9 mouse cellular contexts compared by ENCODE assay signal in genomic region chr19:5164380-5164779, GRCm38 (mm10). TPM values are rescaled to one million over a fixed set of nuclear protein-coding genes. Genes with fewer than 3 reads are reported as not detected.
A peak's percentile ranks its signal among the peaks of the same experiment; 100 is the strongest.
DNase-seq lines count a peak whose midpoint lies in the region; ATAC-seq and TF ChIP-seq lines count a peak whose summit lies in the region.
"Had no signal": no experiment of that assay in that cellular context is flagged by ENCODE, and none has a peak within 500 bp of the region (broad histone marks: within the 10 kb centered on the region; RNA-seq: fewer than 3 reads in every experiment).

No protein-coding gene starts in this region.

- H3K27me3 ChIP-seq in kidney, adult 2 months (replicated peaks; ENCODE audit: control insufficient read depth, insufficient read depth, low read length), result no peaks in the 10 kb centered on the region
- no peaks in the 10 kb centered on the region for H3K27me3 ChIP-seq in kidney, embryonic 16.5 days (ENCODE audit: insufficient read depth, low read length)
- H3K27me3 ChIP-seq in CH12.LX (replicated peaks), result no peaks in the 10 kb centered on the region
- H3K27me3 ChIP-seq: midbrain, embryonic 12.5 days had no signal

- no peaks in the 10 kb centered on the region for H3K36me3 ChIP-seq in kidney, adult 2 months (ENCODE audit: control insufficient read depth, insufficient read depth, low read length)
- 0 out of 2 replicates have a peak, but pooled peaks cover 5% of the 10 kb centered on the region for H3K36me3 ChIP-seq in kidney, embryonic 16.5 days (ENCODE audit: insufficient read depth, low read length)
- H3K36me3 ChIP-seq in CH12.LX (replicated peaks in 1 of 2; ENCODE audit: control insufficient read depth in 1 of 2, insufficient read depth in 1 of 2, low read length in 1 of 2), result peaks cover 0 to 3% of the 10 kb centered on the region in 2 experiments

- no peak overlapping the region for H3K9ac ChIP-seq in kidney, embryonic 16.5 days (replicated peaks; ENCODE audit: low read length)
- no peak overlapping the region for H3K9ac ChIP-seq in CH12.LX (ENCODE audit: insufficient read depth, low read depth)
- H3K9ac ChIP-seq: midbrain, embryonic 12.5 days had no signal

- no peak overlapping the region for H3K4me2 ChIP-seq in kidney, embryonic 16.5 days (replicated peaks; ENCODE audit: low read depth, low read length)
- no peak overlapping the region for H3K4me2 ChIP-seq in CH12.LX (ENCODE audit: insufficient read depth, low read depth, poor library complexity, severe bottlenecking)
- H3K4me2 ChIP-seq: midbrain, embryonic 12.5 days had no signal

- peak; percentile 10 for DNase-seq in kidney, adult 2 months
- peak; percentile 34 for DNase-seq in CH12.LX (ENCODE audit: extremely low read depth)
- peak; percentile 26 for DNase-seq in T-cell, adult 2 months (ENCODE audit: low spot score)
- peak; percentile 24 for DNase-seq in lung, postnatal 25 days (ENCODE audit: low spot score)
- no peak for DNase-seq in ovary, postnatal 10 days (ENCODE audit: low spot score)
- DNase-seq in layer of hippocampus, adult 11-12 months (ENCODE audit: low spot score), result no peak
- no peak for DNase-seq in layer of hippocampus, postnatal 14 days (ENCODE audit: low spot score in 2 of 2)

- no peaks in the 10 kb centered on the region for H3K4me1 ChIP-seq in kidney, adult 2 months (ENCODE audit: control insufficient read depth, insufficient read depth, low read length)
- H3K4me1 ChIP-seq in kidney, embryonic 16.5 days (ENCODE audit: insufficient read depth, low read length), result no peaks in the 10 kb centered on the region
- no peaks in the 10 kb centered on the region for H3K4me1 ChIP-seq in CH12.LX (ENCODE audit: control insufficient read depth in 1 of 2, insufficient read depth in 2 of 2)
- H3K4me1 ChIP-seq: midbrain, embryonic 12.5 days had no signal

- no peak overlapping the region for H3K4me3 ChIP-seq in kidney, adult 2 months (ENCODE audit: insufficient read depth, low read depth, low read length)
- no peak overlapping the region for H3K4me3 ChIP-seq in kidney, embryonic 16.5 days (ENCODE audit: low read length)
- no peak overlapping the region for H3K4me3 ChIP-seq in CH12.LX (replicated peaks in 1 of 3; ENCODE audit: low read depth in 2 of 3, low read length in 2 of 3, poor library complexity in 1 of 3)
- H3K4me3 ChIP-seq: midbrain, embryonic 12.5 days had no signal

- no peak for TF ChIP-seq POLR2A in kidney, adult 2 months (IDR thresholded peaks at IDR 0.05; ENCODE audit: low read depth, low read length)
- TF ChIP-seq POLR2A in CH12.LX (IDR thresholded peaks at IDR 0.05; ENCODE audit: low read depth, low read length), result no peak

- no peak for ATAC-seq in kidney, embryonic 16.5 days (ENCODE audit: low FRiP score, low TSS enrichment)

- in situ Hi-C loops in CH12.LX (cut with MboI; ENCODE audit: low pct_ligation_motif_present, low pct_unique_long_range_greater_than_20kb, low sequenced_read_pairs), result no loop called here

- no peak overlapping the region for H3K27ac ChIP-seq in kidney, adult 2 months (ENCODE audit: insufficient read depth, low read depth, low read length)
- no peak overlapping the region for H3K27ac ChIP-seq in kidney, embryonic 16.5 days (ENCODE audit: low read length)
- no peak overlapping the region for H3K27ac ChIP-seq in CH12.LX (ENCODE audit: insufficient read depth, low read depth)
- H3K27ac ChIP-seq: midbrain, embryonic 12.5 days had no signal

- no peaks in the 10 kb centered on the region for H3K9me3 ChIP-seq in kidney, embryonic 16.5 days (ENCODE audit: low read length)
- H3K9me3 ChIP-seq in CH12.LX (replicated peaks; ENCODE audit: low read length), result no peaks in the 10 kb centered on the region
- H3K9me3 ChIP-seq: midbrain, embryonic 12.5 days had no signal

- dilution Hi-C loops in CH12.LX (cut with MboI; ENCODE audit: extremely low pct_ligation_motif_present, extremely low pct_unique_long_range_greater_than_20kb, low sequenced_read_pairs), result no loop called here

- peak; percentile 55 for TF ChIP-seq CTCF in kidney, adult 2 months (conservative IDR thresholded peaks at IDR 0.05; ENCODE audit: insufficient read depth, insufficient read length, low read depth, low read length)
- peak; percentile 38 to 71 for TF ChIP-seq CTCF in CH12.LX (conservative IDR thresholded peaks at IDR 0.05 in 1 of 2, IDR thresholded peaks at IDR 0.05 in 1 of 2; ENCODE audit: low read depth in 2 of 2, low read length in 2 of 2)

- WGBS in kidney, adult 2 months, result 79% methylated on average over 2 of the region's 2 CpGs
- 70% methylated on average over 2 of the region's 2 CpGs for whole genome bisulfite sequencing in kidney, embryonic 16.5 days

- 0 out of 2 replicates have a peak, but pooled peaks cover 2% of the 10 kb centered on the region for H3K79me2 ChIP-seq in CH12.LX (replicated peaks; ENCODE audit: control insufficient read depth, extremely low read depth, insufficient read depth, poor library complexity, severe bottlenecking)

- TF ChIP-seq RAD21 in CH12.LX (IDR thresholded peaks at IDR 0.05; ENCODE audit: low read depth, low read length), result peak; percentile 67

- no peak for TF ChIP-seq EP300 in CH12.LX (IDR thresholded peaks at IDR 0.05; ENCODE audit: low read length)

TF ChIP-seq in CH12.LX, 34 proteins besides CTCF, POLR2A, EP300 and RAD21:
- TF ChIP-seq SMC3 (IDR thresholded peaks at IDR 0.05; ENCODE audit: low read depth, low read length) (peak; percentile 58), TBP (conservative IDR thresholded peaks at IDR 0.05; ENCODE audit: low read depth, low read length) (no peak)

RNA-seq across cellular contexts. Expression of gene Klc2, which starts 46.0 kb away (rescaled TPM):
- 38.8 and 46.0 TPM in 2 replicates for polyA plus RNA-seq in kidney, adult 2 months (2012; rRNA removed)
- polyA plus RNA-seq in kidney, embryonic 16.5 days (2015; fragmentation: Nextera tagmentation; extraction: Ambion mirVana), result 25.1 and 27.4 TPM in 2 replicates
- total RNA-seq in CH12.LX (2012; rRNA removed) (7.9 and 9.5 TPM in 2 replicates), CH12.LX (2014; rRNA removed) (4.8 and 5.9 TPM in 2 replicates)
- 9.5 and 12.0 TPM in 2 replicates for polyA plus RNA-seq in CH12.LX (2012; ENCODE audit: insufficient read length, low read depth)
- 100 to 1,000 TPM; 193 to 211 TPM for total RNA-seq in layer of hippocampus, postnatal 14 days (2021)

RNA-seq across cellular contexts. Expression of gene Rab1b, which starts 57.5 kb away (rescaled TPM):
- 246 and 280 TPM in 2 replicates for polyA plus RNA-seq in kidney, adult 2 months (2012; rRNA removed)
- polyA plus RNA-seq in kidney, embryonic 16.5 days (2015; fragmentation: Nextera tagmentation; extraction: Ambion mirVana), result 306 and 315 TPM in 2 replicates
- total RNA-seq in CH12.LX (2012; rRNA removed) (78.4 and 90.6 TPM in 2 replicates), CH12.LX (2014; rRNA removed) (76.3 and 88.3 TPM in 2 replicates)
- 80.5 and 87.1 TPM in 2 replicates for polyA plus RNA-seq in CH12.LX (2012; ENCODE audit: insufficient read length, low read depth)
- total RNA-seq in layer of hippocampus, postnatal 14 days (2021), result 100 to 1,000 TPM; 177 to 181 TPM

Comparison
In these comparisons a context has a peak if more than half of its experiments do, and no peak if none do; other contexts are left out.
1. DNase-seq: peak in kidney, adult 2 months (single experiment), CH12.LX (single experiment), T-cell, adult 2 months (single experiment) and lung, postnatal 25 days (single experiment); none in ovary, postnatal 10 days (single experiment), layer of hippocampus, adult 11-12 months (single experiment) and layer of hippocampus, postnatal 14 days (0 of 2).